Mouse (Mus musculus): ENCODE data around the gene Icam2.
"Not testable (repeated sequence)": the region's sequence is repeated elsewhere in the genome, so short reads cannot be mapped to it uniquely, and the experiment has no call there.

The Icam2 gene

DNA sequence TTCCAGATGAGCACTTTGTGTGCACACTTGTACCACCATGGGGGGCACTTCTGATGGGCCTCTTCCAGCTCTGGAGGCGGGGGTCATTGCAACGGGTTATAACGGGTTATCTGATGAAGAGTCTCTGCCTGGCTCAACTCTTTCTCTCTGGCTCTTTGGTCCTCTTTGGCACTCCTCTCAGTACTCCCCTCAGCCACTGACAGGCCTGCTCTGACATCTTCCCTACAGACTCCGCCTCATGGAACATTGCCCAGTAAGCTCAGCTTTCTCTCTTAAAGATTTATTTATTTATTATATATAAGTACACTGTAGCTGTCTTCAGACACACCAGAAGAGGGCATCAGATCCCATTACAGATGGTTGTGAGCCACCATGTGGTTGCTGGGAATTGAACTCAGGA, 48.6 kb downstream of the Icam2 start:
- DNase-seq: not testable (repeated sequence)

DNA sequence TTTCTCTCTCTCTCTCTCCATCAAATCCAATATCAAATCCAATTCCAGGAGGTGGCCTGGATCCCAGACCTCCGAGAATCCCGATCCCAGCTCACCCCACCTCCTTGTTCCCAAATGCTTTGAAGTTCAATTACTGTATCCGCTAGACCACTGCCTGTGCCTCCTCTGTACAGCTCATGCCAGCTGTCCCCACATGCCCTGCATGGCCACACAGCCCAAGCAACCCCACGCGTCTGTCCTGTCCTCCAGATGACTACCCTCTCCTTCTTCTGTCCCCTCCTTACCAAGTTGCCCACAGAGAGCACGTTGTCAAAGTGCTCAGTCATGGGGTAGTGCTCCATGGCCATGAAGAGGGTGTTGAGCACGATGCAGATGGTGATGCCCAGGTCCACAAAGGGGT, 49.0 kb downstream of the Icam2 start:
- DNase-seq: no peak

DNA sequence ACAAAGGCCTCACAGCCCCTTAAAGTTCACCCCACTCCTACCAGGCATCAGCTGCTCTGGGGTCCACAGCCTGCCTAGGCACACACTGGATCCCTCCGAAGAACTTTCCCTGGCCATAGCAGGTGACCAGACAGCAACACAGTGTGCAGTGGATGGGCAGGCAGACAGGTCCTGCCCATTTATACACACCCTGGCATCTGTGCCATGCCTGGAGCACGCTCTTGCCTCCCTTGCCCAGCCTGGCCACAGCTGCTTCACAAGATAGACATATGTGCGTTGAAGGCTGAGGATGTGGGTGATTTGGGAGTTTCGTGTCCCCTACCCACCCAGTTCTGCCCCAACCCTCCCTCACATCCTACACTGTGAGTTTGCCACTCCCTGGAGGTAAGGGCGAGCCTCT, 49.8 kb downstream of the Icam2 start:
- no peak for DNase-seq

DNA sequence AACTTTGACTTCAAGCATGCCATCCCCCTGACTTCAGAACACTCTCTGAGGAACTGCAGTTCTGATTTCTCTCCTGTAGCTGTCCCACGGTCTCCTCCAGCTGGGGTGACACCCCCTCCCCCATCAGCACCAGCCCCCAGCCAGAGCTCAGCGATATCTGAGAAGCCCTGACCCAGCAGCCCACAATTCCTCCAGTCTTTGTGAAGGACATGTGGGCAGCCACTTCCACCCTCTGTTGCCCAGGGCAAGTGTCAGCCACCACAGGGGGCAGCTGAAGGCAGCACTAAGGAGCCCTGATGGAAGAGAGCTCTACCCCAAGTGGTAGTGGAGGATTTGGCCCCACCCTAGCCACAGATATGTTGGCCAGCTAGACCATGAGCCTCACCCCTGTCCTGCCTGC, 53.8 kb downstream of the Icam2 start:
- DNase-seq: no peak

DNA sequence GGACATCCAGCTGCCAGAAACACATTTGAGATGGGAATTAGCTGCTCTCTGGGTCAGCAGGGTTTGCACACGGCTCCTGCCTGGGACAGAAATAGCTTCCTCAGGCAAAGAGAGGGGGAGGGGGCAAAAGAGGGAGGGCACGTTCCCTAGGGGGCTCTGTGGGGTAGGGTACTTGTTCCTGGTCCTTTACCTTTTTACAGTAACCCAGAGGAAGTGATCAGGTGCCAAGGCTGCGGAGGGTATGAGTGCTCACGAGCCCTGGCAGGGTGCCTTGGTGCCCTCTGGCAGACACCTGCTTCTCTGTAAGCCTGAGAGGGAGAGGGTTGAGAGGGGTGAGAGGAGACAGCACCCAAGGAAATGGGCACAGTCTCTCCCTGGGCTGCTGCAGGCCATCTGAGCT, 55.4 kb downstream of the Icam2 start:
- DNase-seq: no peak

DNA sequence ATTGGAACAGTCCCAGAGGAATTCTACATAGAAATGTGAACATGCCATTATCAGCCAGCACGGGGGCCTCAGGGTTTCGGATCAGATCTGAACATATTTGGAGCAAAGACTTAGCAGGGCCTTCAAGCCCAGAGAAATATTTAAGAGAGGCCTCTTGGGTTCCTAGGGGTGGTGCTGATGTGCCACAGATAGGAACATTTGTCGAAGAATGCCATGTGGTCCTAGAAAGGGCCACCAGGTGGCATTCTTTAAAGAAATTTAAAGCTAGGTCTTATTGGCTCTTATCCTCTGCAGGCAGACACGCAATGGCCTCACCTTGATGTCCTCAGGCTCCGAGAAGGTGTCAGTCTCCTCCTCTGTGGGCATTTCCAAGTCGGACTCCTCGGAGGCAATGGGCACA, 58.2 kb downstream of the Icam2 start:
- DNase-seq: peak; percentile 53

DNA sequence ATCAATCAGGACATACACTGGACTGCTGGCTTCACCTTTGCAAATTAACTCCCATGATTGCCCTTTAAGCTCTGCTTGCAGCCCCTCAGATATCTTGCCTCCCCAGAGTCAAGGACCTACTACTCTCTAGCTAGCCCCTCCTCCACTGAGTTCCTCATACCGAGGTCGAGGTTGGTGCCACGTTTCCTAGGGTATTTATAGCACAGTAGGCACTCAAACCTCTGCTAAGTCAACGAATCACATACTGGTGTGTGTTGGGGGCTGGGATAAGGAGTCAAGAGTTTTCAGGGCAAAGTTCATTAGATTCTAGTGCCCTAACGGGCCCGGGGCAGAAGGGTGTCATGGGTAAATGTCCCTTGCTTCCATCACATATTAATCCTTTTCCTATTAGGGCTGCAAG, 58.7 kb downstream of the Icam2 start:
- no peak for DNase-seq

DNA sequence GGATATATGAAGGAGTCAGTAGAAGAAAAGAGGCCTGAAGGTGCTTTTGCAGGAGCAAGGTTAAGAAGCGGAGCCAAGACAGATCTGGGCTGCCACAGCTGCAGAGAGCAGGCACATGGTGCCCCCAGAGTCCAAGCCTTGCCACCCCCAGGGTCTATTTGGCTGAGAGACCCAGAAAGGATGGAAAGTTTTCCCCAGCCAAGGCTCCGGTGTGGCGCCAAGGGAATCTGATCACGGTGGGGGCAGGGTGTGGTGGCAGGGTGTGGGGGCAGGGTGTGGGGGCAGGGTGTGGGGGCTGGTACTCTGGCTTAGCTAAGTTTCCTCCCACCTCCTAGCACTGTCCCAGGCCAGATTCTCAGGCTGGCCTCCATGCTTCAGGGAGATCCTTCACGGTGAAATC, 59.4 kb downstream of the Icam2 start:
- DNase-seq: no peak

All from kidney, postnatal 14 days (tissue).